Mouse (Mus musculus) left cerebral cortex, postnatal 25 days (tissue): ENCODE measurements around the gene Pla2g2f. TPM values are rescaled to one million over a fixed set of nuclear protein-coding genes. Genes with fewer than 3 reads are reported as not detected.
A peak's percentile ranks its signal among the peaks of the same experiment; 100 is the strongest.

Experiments
- DNase-seq, 2 experiments: peaks; one replicate each; pipeline ENCODE4 v3.0.0; 2022; ENCODE audit warnings: low spot score in 2 of 2, mixed read lengths in 1 of 2
- intact Hi-C: fragments of 180-260 bp; cut with DNase I; formaldehyde crosslinking; loops from one replicate; pipeline ENCODE4 v1.15.1; 2025
- total RNA-seq, 2 experiments: library from RNA; stranded (reverse); gene quantifications; 2 replicates each; pipeline ENCODE4 v1.2.3; 2021

Gene Pla2g2f
- total RNA-seq: not detected

- no peak for DNase-seq
- intact Hi-C loops: no loop called here
Observed at GRCm38 (mm10) chr4:138757416-138757815, at the start of gene Pla2g2f. Gene Pla2g2f, minus strand, starts transcription at chr4:138757626.

- intact Hi-C loops: no loop called here
- no peak for DNase-seq
Observed at GRCm38 (mm10) chr4:138806920-138807541, 49.6 kb upstream of the Pla2g2f start.

- intact Hi-C loops: no loop called here
- DNase-seq: no peak
Observed at GRCm38 (mm10) chr4:138806160-138806559, 48.7 kb upstream of the Pla2g2f start.

GRCm38 (mm10) chr4:138805248-138805647, 47.8 kb upstream of the Pla2g2f start:
- DNase-seq: no peak
- intact Hi-C loops: no loop called here

DNA sequence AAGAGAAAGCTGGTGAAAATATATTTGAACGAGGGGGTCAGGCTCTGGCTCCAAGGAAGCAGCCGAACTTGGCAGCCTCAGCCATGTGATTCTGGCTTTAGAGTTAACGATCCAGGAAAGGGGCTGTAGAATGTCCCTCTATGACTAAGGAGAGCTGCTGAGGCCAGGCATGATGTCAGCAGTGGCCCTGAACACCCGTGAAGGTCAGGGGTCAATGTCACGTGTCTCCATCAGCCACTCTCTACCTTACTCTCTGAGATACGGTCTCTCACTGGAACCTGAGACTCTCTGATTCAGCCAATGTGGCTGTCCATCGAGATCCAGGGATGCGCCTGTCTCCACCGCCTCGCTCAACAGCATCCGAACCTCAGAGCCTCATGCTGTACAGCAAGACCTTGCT, 45.5 kb upstream of the Pla2g2f start:
- no peak for DNase-seq
- intact Hi-C loops: no loop called here

GRCm38 (mm10) chr4:138801631-138802030, 44.2 kb upstream of the Pla2g2f start:
- intact Hi-C loops: no loop called here
- peak; percentile 51 to 89 for DNase-seq

DNA sequence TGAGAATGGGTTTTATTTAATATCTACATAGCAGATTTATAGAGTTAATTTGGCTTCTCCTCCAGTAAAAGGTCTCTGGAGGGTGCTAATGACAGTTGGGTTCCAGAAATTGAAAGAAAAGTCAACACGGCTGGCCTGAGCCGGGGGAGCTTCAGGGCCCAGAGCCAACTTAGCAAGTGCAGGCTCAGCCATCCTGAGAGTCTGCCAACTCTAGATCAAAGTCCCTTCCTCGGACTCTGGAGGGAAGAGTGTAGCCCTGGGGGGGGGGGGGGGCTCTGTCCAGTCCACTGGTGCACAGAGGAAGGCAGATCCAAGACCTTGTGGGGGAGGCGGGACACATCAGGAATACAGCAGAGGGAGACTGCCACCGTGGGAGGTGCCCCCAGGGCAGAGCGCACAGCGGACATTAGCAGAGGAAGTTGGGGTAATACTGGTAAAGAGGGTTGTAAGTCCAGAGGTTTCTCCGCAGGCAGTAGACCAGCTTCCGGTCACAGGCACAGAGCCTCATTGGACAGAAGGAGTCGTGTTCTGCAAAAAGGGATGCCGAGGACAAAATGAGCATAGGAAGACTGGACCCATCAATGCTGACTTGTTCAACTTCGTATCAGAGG, 42.8 kb upstream of the Pla2g2f start:
- intact Hi-C loops: no loop called here
- DNase-seq: no peak

DNA sequence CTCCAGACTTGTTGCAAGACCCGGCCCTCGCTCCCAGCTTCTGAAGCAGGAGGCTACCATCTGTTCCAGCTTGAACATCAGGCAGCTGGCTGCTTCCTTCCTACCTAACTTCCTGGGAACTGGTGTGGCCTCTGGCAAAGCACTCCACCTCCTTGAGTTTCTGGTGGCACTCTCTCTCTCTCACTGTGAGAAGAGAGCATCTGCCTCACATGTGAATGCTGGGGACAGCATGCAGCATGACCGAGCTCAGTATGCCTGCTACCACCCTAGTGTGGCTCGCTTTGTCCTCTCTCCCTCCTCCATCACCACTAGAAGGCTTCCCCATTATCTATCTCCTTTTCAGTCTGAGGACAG, 39.8 kb upstream of the Pla2g2f start:
- DNase-seq: peak; percentile 31 to 75
- intact Hi-C loops: no loop called here

DNA sequence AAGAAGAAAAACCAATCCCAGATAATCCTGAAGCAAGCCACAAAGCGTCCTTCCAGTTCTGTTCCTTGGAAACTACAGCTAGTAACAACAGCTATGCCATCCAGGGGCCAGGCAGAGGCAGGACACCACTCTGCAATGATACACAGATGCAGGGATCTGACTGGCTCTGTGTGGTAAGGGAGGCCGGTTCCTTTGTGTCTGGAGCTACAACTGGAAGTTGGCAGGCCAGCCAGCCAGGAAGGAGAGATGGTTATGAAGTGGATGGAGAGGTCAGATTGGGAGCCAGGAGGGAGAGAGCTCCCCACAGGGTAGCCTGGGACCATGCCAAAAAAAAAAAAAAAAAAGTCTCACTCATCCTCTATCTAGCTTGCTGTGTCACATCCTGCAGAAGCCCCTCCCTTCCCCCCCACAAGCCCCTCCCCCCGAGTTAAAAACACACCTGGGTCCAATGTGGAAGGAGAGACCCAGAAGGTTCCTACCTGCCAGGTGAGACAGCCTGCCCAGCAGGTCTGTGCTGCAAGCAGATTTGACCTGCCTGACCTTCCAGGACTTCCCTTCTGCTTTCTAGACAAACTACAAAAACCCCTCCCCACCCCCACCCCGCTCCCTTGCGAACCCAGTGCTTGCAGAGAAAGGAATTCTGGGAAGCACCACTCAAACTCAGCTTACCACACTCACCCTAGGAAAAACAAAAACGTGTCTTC, 39.2 kb upstream of the Pla2g2f start:
- DNase-seq: no peak
- intact Hi-C loops: no loop called here

DNA sequence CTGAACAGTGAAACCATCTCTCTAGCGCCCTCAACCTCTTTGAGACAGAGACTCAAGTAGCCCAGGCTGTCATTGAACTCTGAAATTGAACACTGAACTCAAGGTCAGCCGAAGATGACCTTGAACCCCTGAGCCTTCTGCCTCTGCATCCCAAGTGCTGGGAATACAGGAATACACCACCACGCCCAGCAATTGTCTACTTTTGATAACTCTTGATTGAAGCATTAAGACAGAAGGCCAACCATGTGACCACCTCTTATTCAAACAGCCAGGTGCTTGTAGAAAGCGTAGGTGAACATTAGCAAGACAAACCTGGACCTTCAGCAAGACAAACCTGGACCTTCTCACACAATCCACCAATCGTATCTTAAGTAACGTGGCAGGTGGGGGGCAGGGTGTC, 36.9 kb upstream of the Pla2g2f start:
- intact Hi-C loops: loop anchor here (5.0 kb wide), 1 partner anchor 347 kb away; no protein-coding TSS in a partner anchor
- no peak for DNase-seq

DNA sequence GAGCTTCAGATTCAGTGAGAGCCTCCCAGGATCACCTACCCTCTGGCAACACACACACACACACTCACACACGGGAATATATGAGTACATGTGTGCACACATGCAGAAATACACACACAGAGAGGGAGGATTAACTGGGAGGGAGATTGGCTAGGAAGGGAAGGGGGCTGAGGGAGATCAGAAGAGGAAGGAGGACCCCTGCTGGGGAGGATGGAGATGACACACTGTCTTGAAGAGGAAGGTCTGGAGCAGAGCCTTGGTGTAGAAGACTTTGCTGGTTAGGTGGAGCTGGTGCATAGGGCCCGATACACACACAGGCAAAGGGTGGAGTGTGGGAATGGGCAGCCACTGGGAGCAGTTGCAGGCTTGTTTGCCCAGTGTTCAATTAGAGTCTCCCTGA, 35.9 kb upstream of the Pla2g2f start:
- intact Hi-C loops: loop anchor here (1.0 to 5.0 kb wide), 3 partner anchors 44 to 346 kb away; no protein-coding TSS in a partner anchor
- peak; percentile 70 to 79 for DNase-seq

GRCm38 (mm10) chr4:138792599-138792998, 35.2 kb upstream of the Pla2g2f start:
- no peak for DNase-seq
- intact Hi-C loops: loop anchor here (2.0 to 5.0 kb wide), 2 partner anchors 84 to 345 kb away; no protein-coding TSS in a partner anchor

- no peak for DNase-seq
- intact Hi-C loops: loop anchor here (5.0 kb wide), 1 partner anchor 344 kb away; no protein-coding TSS in a partner anchor
Observed at GRCm38 (mm10) chr4:138791452-138791851, 34.0 kb upstream of the Pla2g2f start.

GRCm38 (mm10) chr4:138788381-138788780, 31.0 kb upstream of the Pla2g2f start:
- intact Hi-C loops: no loop called here

DNA sequence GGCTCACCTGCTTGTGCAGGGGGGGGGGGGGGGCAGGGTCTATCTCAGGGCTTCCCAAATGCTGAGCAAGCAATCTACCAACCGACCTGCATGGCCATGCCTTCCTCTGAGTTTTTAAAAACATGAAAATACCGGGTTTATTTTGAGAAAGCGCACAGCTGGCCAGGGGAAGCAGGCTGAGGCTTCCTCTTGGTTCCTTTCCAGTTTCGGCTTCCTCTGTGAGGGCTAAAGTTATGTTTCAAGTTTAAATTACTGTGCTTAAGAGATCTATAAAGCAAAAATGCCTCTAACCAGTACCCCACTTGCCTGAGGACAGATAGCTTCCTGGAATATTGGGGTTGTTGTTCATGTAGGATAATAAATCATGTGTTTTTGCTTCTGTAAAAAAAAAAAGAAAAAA, 28.7 kb upstream of the Pla2g2f start:
- peak in 1 of 2 experiments; percentile 72 for DNase-seq
- intact Hi-C loops: no loop called here

More at GRCm38 (mm10) chr4:138788381-138788780, 31.0 kb upstream of the Pla2g2f start:
- DNase-seq: peak in 1 of 2 experiments; percentile 50

DNA sequence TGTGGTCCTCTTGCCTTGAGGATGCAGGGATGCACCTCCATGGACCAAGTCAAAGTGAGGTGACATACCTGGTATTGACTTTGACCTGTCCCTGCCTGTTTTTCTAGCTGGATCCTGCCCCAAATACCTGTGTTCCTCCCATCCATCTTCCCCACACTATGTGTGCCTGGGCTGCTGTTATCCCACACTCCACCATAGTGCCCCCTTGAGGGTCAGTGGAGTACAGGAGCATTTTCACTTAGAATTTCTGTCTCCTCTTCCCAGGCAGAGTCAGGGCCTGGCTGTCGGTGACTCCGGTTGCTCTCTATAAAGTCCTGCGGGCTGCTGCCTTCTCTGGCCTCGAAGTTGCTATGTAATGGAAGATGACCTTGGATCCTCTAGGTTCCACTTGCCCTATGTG, 28.3 kb upstream of the Pla2g2f start:
- no peak for DNase-seq
- intact Hi-C loops: no loop called here

DNA sequence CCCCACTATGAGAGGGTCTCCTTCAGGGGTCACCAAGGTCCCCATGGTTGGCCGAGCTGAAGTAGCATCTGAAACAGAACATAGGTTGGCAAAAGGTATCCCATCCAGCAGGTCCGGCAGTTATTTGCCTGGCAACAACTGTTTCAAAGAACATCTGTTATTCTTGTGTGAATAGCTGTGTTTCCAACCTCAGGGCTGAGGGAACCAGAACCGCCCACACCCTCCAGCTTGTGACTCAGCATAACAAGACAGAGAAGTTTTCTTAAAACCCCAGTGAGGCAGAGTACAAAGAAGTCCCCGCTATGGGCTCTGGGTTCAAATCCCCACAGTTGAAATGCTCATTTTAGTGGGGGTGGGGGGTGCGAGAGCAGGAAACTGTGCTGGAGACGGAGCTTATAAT, 24.7 kb upstream of the Pla2g2f start:
- peak; percentile 62 to 86 for DNase-seq
- intact Hi-C loops: no loop called here

- DNase-seq: no peak
- intact Hi-C loops: no loop called here
Observed at GRCm38 (mm10) chr4:138780300-138780699, 22.9 kb upstream of the Pla2g2f start.

GRCm38 (mm10) chr4:138777417-138778407, 20.3 kb upstream of the Pla2g2f start:
- no peak for DNase-seq
- intact Hi-C loops: no loop called here

- no peak for DNase-seq
- intact Hi-C loops: no loop called here
Observed at GRCm38 (mm10) chr4:138775435-138775834, 18.0 kb upstream of the Pla2g2f start, which contains the start of gene Pla2g2d. Gene Pla2g2d, plus strand, starts transcription at chr4:138775735.
